Comparison of ENCODE assay signal across 24 mouse cellular contexts in the genomic region with DNA sequence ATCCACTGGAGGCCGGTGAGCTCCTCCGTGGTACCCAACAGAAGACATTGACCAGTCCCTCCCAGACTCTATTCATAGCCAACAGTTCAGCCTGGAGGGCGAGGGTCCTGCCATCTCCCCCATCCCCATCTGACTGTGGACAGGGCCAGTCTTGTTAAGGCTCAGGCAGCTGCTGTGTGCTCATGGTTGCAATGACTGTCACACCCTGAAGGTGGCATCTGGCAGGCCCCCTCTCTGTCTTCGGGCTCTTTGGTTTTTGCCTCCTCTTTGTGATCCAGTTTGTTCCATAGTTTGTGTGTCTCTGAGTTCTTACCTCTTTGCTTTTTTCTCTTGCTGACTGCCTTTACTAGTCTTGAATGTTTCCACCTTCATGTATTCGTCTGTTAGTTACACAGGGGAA. TPM values are rescaled to one million over a fixed set of nuclear protein-coding genes. Genes with fewer than 3 reads are reported as not detected.
A peak's percentile ranks its signal among the peaks of the same experiment; 100 is the strongest.
DNase-seq lines count a peak whose midpoint lies in the region; ATAC-seq and TF ChIP-seq lines count a peak whose summit lies in the region.
"Had no signal": no experiment of that assay in that cellular context is flagged by ENCODE, and none has a peak within 500 bp of the region (broad histone marks: within the 10 kb centered on the region; RNA-seq: fewer than 3 reads in every experiment).

No protein-coding gene starts in this region.

- H3K4me1 ChIP-seq in hindbrain, postnatal 0 days (ENCODE audit: insufficient read depth, low read length): no peaks in the 10 kb centered on the region
- H3K4me1 ChIP-seq in hindbrain, embryonic 14.5 days (replicated peaks; ENCODE audit: control insufficient read depth, insufficient read depth, low read length): no peaks in the 10 kb centered on the region
- H3K4me1 ChIP-seq in lung, adult 2 months (ENCODE audit: control insufficient read depth, insufficient read depth, low read length): no peaks in the 10 kb centered on the region
- peaks cover 18% of the 10 kb centered on the region for H3K4me1 ChIP-seq in E14TG2a.4 (replicated peaks; ENCODE audit: low read depth, low read length)
- H3K4me1 ChIP-seq: forebrain, embryonic 13.5 days; heart, embryonic 15.5 days; limb, embryonic 12.5 days; liver, embryonic 15.5 days; midbrain, embryonic 12.5 days had no signal

- H3K4me3 ChIP-seq in hindbrain, postnatal 0 days (ENCODE audit: low read length): no peak overlapping the region
- no peak overlapping the region for H3K4me3 ChIP-seq in hindbrain, embryonic 14.5 days (replicated peaks; ENCODE audit: low read length)
- no peak overlapping the region for H3K4me3 ChIP-seq in lung, adult 2 months (replicated peaks; ENCODE audit: extremely low read depth, low read depth, low read length)
- no peak overlapping the region for H3K4me3 ChIP-seq in E14TG2a.4 (replicated peaks; ENCODE audit: low read length)
- H3K4me3 ChIP-seq: forebrain, embryonic 13.5 days; heart, embryonic 15.5 days; limb, embryonic 12.5 days; liver, embryonic 15.5 days; midbrain, embryonic 12.5 days; myocyte had no signal

- ATAC-seq in hindbrain, postnatal 0 days: no peak
- no peak for ATAC-seq in hindbrain, embryonic 14.5 days (ENCODE audit: low FRiP score)
- ATAC-seq: forebrain, embryonic 13.5 days had no signal

- H3K27me3 ChIP-seq in hindbrain, postnatal 0 days (ENCODE audit: insufficient read depth, low read length): no peaks in the 10 kb centered on the region
- H3K27me3 ChIP-seq in hindbrain, embryonic 14.5 days (ENCODE audit: control insufficient read depth, insufficient read depth, low read length): no peaks in the 10 kb centered on the region
- peaks cover 16% of the 10 kb centered on the region for H3K27me3 ChIP-seq in E14TG2a.4 (ENCODE audit: insufficient read depth, low read length)
- H3K27me3 ChIP-seq: forebrain, embryonic 13.5 days; heart, embryonic 15.5 days; limb, embryonic 12.5 days; liver, embryonic 15.5 days; midbrain, embryonic 12.5 days had no signal

- 65% methylated on average over 5 of the region's 5 CpGs for WGBS in hindbrain, postnatal 0 days
- WGBS in hindbrain, embryonic 14.5 days: 64% methylated on average over 5 of the region's 5 CpGs
- 57% methylated on average over 5 of the region's 5 CpGs for WGBS in lung, adult 2 months

- no peak for TF ChIP-seq POLR2A in lung, adult 2 months (IDR thresholded peaks at IDR 0.05; ENCODE audit: borderline replicate concordance, extremely low read depth, low read depth, low read length)
- no peak for TF ChIP-seq POLR2A in brain, embryonic 14.5 days (IDR thresholded peaks at IDR 0.05; ENCODE audit: borderline replicate concordance, extremely low read depth, insufficient read depth, insufficient read length, poor library complexity, severe bottlenecking)

- no peak overlapping the region for H3K27ac ChIP-seq in hindbrain, postnatal 0 days
- H3K27ac ChIP-seq in hindbrain, embryonic 14.5 days: no peak overlapping the region
- H3K27ac ChIP-seq: forebrain, embryonic 13.5 days; heart, embryonic 15.5 days; limb, embryonic 12.5 days; liver, embryonic 15.5 days; macrophage; midbrain, embryonic 12.5 days had no signal

- no peaks in the 10 kb centered on the region for H3K36me3 ChIP-seq in hindbrain, postnatal 0 days (ENCODE audit: insufficient read depth, low read length)
- H3K36me3 ChIP-seq in hindbrain, embryonic 14.5 days (replicated peaks; ENCODE audit: control insufficient read depth, insufficient read depth): no peaks in the 10 kb centered on the region
- no peaks in the 10 kb centered on the region for H3K36me3 ChIP-seq in E14TG2a.4 (ENCODE audit: insufficient read depth, low read length)
- H3K36me3 ChIP-seq: heart, embryonic 15.5 days; limb, embryonic 12.5 days; liver, embryonic 15.5 days; midbrain, embryonic 12.5 days had no signal

- no peaks in the 10 kb centered on the region for H3K9me3 ChIP-seq in hindbrain, postnatal 0 days (ENCODE audit: low read length)
- no peaks in the 10 kb centered on the region for H3K9me3 ChIP-seq in hindbrain, embryonic 14.5 days (ENCODE audit: control insufficient read depth, low read length)
- H3K9me3 ChIP-seq in E14TG2a.4 (ENCODE audit: low read length): no peaks in the 10 kb centered on the region
- H3K9me3 ChIP-seq: forebrain, embryonic 13.5 days; heart, embryonic 15.5 days; liver, embryonic 15.5 days; midbrain, embryonic 12.5 days had no signal

- DNase-seq in hindbrain, postnatal 0 days (ENCODE audit: low spot score): no peak
- no peak for DNase-seq in hindbrain, embryonic 14.5 days (ENCODE audit: low spot score)
- no peak for DNase-seq in lung, adult 2 months
- no peak for DNase-seq in lung, adult 18-20 months
- DNase-seq in brain, embryonic 14.5 days (ENCODE audit: low read depth): no peak
- no peak for DNase-seq in thymus, postnatal 4 days
- DNase-seq: adrenal gland, postnatal 36 days; cerebellum, adult 2 months; gastrocnemius, postnatal 14 days; heart, adult 18-20 months; heart, postnatal 4 days; kidney, adult 8-10 months; kidney, postnatal 25 days; right cerebral cortex, postnatal 25 days had no signal

- TF ChIP-seq CTCF in hindbrain, postnatal 0 days (IDR thresholded peaks at IDR 0.05; ENCODE audit: low read depth): peak; percentile 39
- peak; percentile 33; the same call in 1 of the 2 replicates for TF ChIP-seq CTCF in lung, adult 2 months (IDR thresholded peaks at IDR 0.05; ENCODE audit: insufficient read depth, low read length)
- peak; percentile 26 for TF ChIP-seq CTCF in E14TG2a.4 (conservative IDR thresholded peaks at IDR 0.05; ENCODE audit: low read length)
- peak; percentile 32; the same call in 1 of the 2 replicates for TF ChIP-seq CTCF in brain, embryonic 14.5 days (IDR thresholded peaks at IDR 0.05; ENCODE audit: borderline replicate concordance, extremely low read depth, insufficient read depth, insufficient read length)

- no peak overlapping the region for H3K9ac ChIP-seq in hindbrain, postnatal 0 days (replicated peaks; ENCODE audit: low read length)
- H3K9ac ChIP-seq in hindbrain, embryonic 14.5 days: no peak overlapping the region
- H3K9ac ChIP-seq: forebrain, embryonic 13.5 days; heart, embryonic 15.5 days; limb, embryonic 12.5 days; liver, embryonic 15.5 days; midbrain, embryonic 12.5 days had no signal

- no peak overlapping the region for H3K4me2 ChIP-seq in hindbrain, postnatal 0 days (ENCODE audit: low read depth, low read length)
- H3K4me2 ChIP-seq in hindbrain, embryonic 14.5 days (replicated peaks): no peak overlapping the region
- H3K4me2 ChIP-seq: forebrain, embryonic 13.5 days; heart, embryonic 15.5 days; limb, embryonic 12.5 days; liver, embryonic 15.5 days; midbrain, embryonic 12.5 days had no signal

RNA-seq across cellular contexts. Expression of a gene that starts 24.1 kb away (rescaled TPM):
- total RNA-seq in hindbrain, postnatal 0 days (2014; rRNA removed): 12.5 and 14.3 TPM in 2 replicates
- 6.5 and 7.0 TPM in 2 replicates for polyA plus RNA-seq in hindbrain, postnatal 0 days (2015; fragmentation: Nextera tagmentation; extraction: Ambion mirVana)
- 1.5 and 2.3 TPM in 2 replicates for polyA plus RNA-seq in hindbrain, embryonic 14.5 days (2014; fragmentation: Nextera tagmentation; extraction: Ambion mirVana)
- 50.3 and 57.1 TPM in 2 replicates for polyA plus RNA-seq in lung, adult 2 months (2012; rRNA removed)
- 5.5 and 5.8 TPM in 2 replicates for polyA plus RNA-seq in brain, embryonic 14.5 days (2012; rRNA removed)
- polyA plus RNA-seq: limb, embryonic 12.5 days had no signal

RNA-seq across cellular contexts. Expression of a gene that starts 49.7 kb away (rescaled TPM):
- not detected in 2 replicates for total RNA-seq in hindbrain, postnatal 0 days (2014; rRNA removed)
- polyA plus RNA-seq in hindbrain, postnatal 0 days (2015; fragmentation: Nextera tagmentation; extraction: Ambion mirVana): 0.91 and 1.1 TPM in 2 replicates
- polyA plus RNA-seq in hindbrain, embryonic 14.5 days (2014; fragmentation: Nextera tagmentation; extraction: Ambion mirVana): 1.3 and 2.6 TPM in 2 replicates
- 0.41 and 0.61 TPM in 2 replicates for polyA plus RNA-seq in lung, adult 2 months (2012; rRNA removed)
- polyA plus RNA-seq in brain, embryonic 14.5 days (2012; rRNA removed): not detected in 2 replicates
- total RNA-seq: adrenal gland, postnatal 36 days; gastrocnemius, postnatal 14 days; heart, adult 18-20 months; heart, postnatal 4 days; layer of hippocampus, postnatal 10 days had no signal
- polyA plus RNA-seq: cerebellum, adult 2 months; macrophage; spleen, adult 2 months had no signal
